Mouse (Mus musculus) MEL (cell line): ENCODE measurements around the gene Cdc42ep4. TPM values are rescaled to one million over a fixed set of nuclear protein-coding genes. Genes with fewer than 3 reads are reported as not detected.

Experiments used
- DNase-seq: peaks from one replicate; pipeline ENCODE4 v3.0.0; 2011; ENCODE audit warnings: low read depth, low spot score
- H3K27ac ChIP-seq: 2 replicates; pipeline ENCODE4 v1.5.1; 2012; ENCODE audit warnings: low read depth, mild to moderate bottlenecking, control low read depth, low read length, moderate library complexity; ENCODE audit not compliant: control insufficient read depth
- H3K27me3 ChIP-seq, 2 experiments: fragments of 150-350 bp in 1 of 2; sonication (generic) in 1 of 2; 2 replicates each; pipeline ENCODE4 v1.6.1; 2012; ENCODE audit warnings: low read length in 2 of 2, mild to moderate bottlenecking in 2 of 2, improper control_type of control experiment in 1 of 2, moderate library complexity in 1 of 2; ENCODE audit not compliant: insufficient read depth in 2 of 2, control insufficient read depth in 1 of 2
- H3K36me3 ChIP-seq, 2 experiments: 2 replicates each; pipeline ENCODE4 v1.6.1; 2012 to 2014; ENCODE audit warnings: low read length in 2 of 2, improper control_type of control experiment in 1 of 2, inconsistent platforms in 1 of 2, mild to moderate bottlenecking in 1 of 2; ENCODE audit not compliant: insufficient read depth in 2 of 2, control insufficient read depth in 1 of 2
- H3K4me1 ChIP-seq, 2 experiments: fragments of 150-350 bp in 1 of 2; sonication (generic) in 1 of 2; 2 replicates each; pipeline ENCODE4 v1.6.1; 2012; ENCODE audit warnings: low read length in 2 of 2, improper control_type of control experiment in 1 of 2, mild to moderate bottlenecking in 1 of 2; ENCODE audit not compliant: insufficient read depth in 2 of 2, control insufficient read depth in 1 of 2
- H3K4me3 ChIP-seq, 2 experiments: fragments of 150-350 bp in 1 of 2; sonication (generic) in 1 of 2; 2 replicates each; pipeline ENCODE4 v1.5.1; 2012; ENCODE audit warnings: low read depth in 2 of 2, low read length in 2 of 2, mild to moderate bottlenecking in 2 of 2, moderate library complexity in 2 of 2, control low read depth in 1 of 2, improper control_type of control experiment in 1 of 2; ENCODE audit not compliant: control insufficient read depth in 1 of 2, insufficient read depth in 1 of 2
- H3K79me2 ChIP-seq: 2 replicates; pipeline ENCODE4 v1.6.1; 2012; ENCODE audit warnings: mild to moderate bottlenecking, low read length, moderate library complexity; ENCODE audit not compliant: control insufficient read depth, poor library complexity, insufficient read depth
- H3K9ac ChIP-seq: 2 replicates; pipeline ENCODE4 v1.6.1; 2012; ENCODE audit warnings: low read depth, mild to moderate bottlenecking, control low read depth, low read length, moderate library complexity; ENCODE audit not compliant: control insufficient read depth, poor library complexity, severe bottlenecking
- H3K9me3 ChIP-seq: fragments of 150-350 bp; sonication (generic); replicated peaks from 2 replicates; pipeline ENCODE4 v1.6.1; 2012; ENCODE audit warnings: mild to moderate bottlenecking, low read length, improper control_type of control experiment, moderate library complexity; ENCODE audit not compliant: insufficient read depth
- BHLHE40 ChIP-seq: IDR thresholded peaks from 2 replicates; pipeline ENCODE4 v1.6.1; 2012; ENCODE audit warnings: low read depth, mild to moderate bottlenecking, inconsistent platforms, low read length, improper control_type of control experiment, borderline replicate concordance
- CHD2 ChIP-seq: IDR thresholded peaks from 2 replicates; pipeline ENCODE4 v1.6.1; 2011; ENCODE audit warnings: low read length, improper control_type of control experiment
- E2F4 ChIP-seq: IDR thresholded peaks from 2 replicates; pipeline ENCODE4 v1.6.1; 2011; ENCODE audit warnings: low read depth, low read length, improper control_type of control experiment, borderline replicate concordance
- ELF1 ChIP-seq: IDR thresholded peaks from 2 replicates; pipeline ENCODE4 v1.6.1; 2014; ENCODE audit warnings: low read depth, mild to moderate bottlenecking, inconsistent platforms, low read length, improper control_type of control experiment, moderate library complexity
- EP300 ChIP-seq, 2 experiments: IDR thresholded peaks; 2 replicates each; pipeline ENCODE4 v1.6.1; 2011; ENCODE audit warnings: improper control_type of control experiment in 2 of 2, low read length in 2 of 2, low read depth in 1 of 2, mild to moderate bottlenecking in 1 of 2
- ETS1 ChIP-seq: IDR thresholded peaks from 2 replicates; pipeline ENCODE4 v1.6.1; 2012; ENCODE audit warnings: low read depth, mild to moderate bottlenecking, inconsistent platforms, low read length, improper control_type of control experiment, moderate library complexity
- GATA1 ChIP-seq: IDR thresholded peaks from 2 replicates; pipeline ENCODE4 v1.6.1; 2011; ENCODE audit warnings: low read depth, low read length, improper control_type of control experiment
- HCFC1 ChIP-seq: IDR thresholded peaks from 2 replicates; pipeline ENCODE4 v1.6.1; 2012; ENCODE audit warnings: low read depth, mild to moderate bottlenecking, inconsistent platforms, low read length, improper control_type of control experiment, moderate library complexity
- JUND ChIP-seq: IDR thresholded peaks from 2 replicates; pipeline ENCODE4 v1.6.1; 2011; ENCODE audit warnings: low read depth, mild to moderate bottlenecking, improper control_type of control experiment, low read length
- MAFK ChIP-seq: IDR thresholded peaks from 2 replicates; pipeline ENCODE4 v1.6.1; 2011; ENCODE audit warnings: low read depth, mild to moderate bottlenecking, low read length, improper control_type of control experiment, borderline replicate concordance
- MAX ChIP-seq: IDR thresholded peaks from 2 replicates; pipeline ENCODE4 v1.6.1; 2011; ENCODE audit warnings: low read length, improper control_type of control experiment
- MAZ ChIP-seq: IDR thresholded peaks from 2 replicates; pipeline ENCODE4 v1.6.1; 2012; ENCODE audit warnings: low read depth, mild to moderate bottlenecking, inconsistent platforms, low read length, improper control_type of control experiment
- MXI1 ChIP-seq: IDR thresholded peaks from 2 replicates; pipeline ENCODE4 v1.6.1; 2011; ENCODE audit warnings: mild to moderate bottlenecking, low read depth, low read length, improper control_type of control experiment
- MYB ChIP-seq: IDR thresholded peaks from 2 replicates; pipeline ENCODE4 v1.6.1; 2011; ENCODE audit warnings: mild to moderate bottlenecking, low read depth, low read length, improper control_type of control experiment
- MYC ChIP-seq: IDR thresholded peaks from 2 replicates; pipeline ENCODE4 v1.6.1; 2011; ENCODE audit warnings: low read depth, mild to moderate bottlenecking, low read length, improper control_type of control experiment, moderate library complexity
- NELFE ChIP-seq: IDR thresholded peaks from 2 replicates; pipeline ENCODE4 v1.6.1; 2011; ENCODE audit warnings: low read depth, low read length, improper control_type of control experiment
- NRF1 ChIP-seq: IDR thresholded peaks from 2 replicates; pipeline ENCODE4 v1.6.1; 2014; ENCODE audit warnings: low read depth, mild to moderate bottlenecking, inconsistent platforms, low read length, improper control_type of control experiment, moderate library complexity; ENCODE audit not compliant: poor library complexity, insufficient read depth, severe bottlenecking
- POLR2A ChIP-seq, 2 experiments: IDR thresholded peaks; 2 replicates each; pipeline ENCODE4 v1.6.1; 2011 to 2012; ENCODE audit warnings: low read length in 2 of 2, mild to moderate bottlenecking in 2 of 2, control low read depth in 1 of 2, improper control_type of control experiment in 1 of 2, low read depth in 1 of 2, moderate library complexity in 1 of 2; ENCODE audit not compliant: control insufficient read depth in 1 of 2, insufficient read depth in 1 of 2, poor library complexity in 1 of 2
- POLR2AphosphoS2 ChIP-seq: IDR thresholded peaks from 2 replicates; pipeline ENCODE4 v1.6.1; 2011; ENCODE audit warnings: low read length, improper control_type of control experiment
- RCOR1 ChIP-seq: IDR thresholded peaks from 2 replicates; pipeline ENCODE4 v1.6.1; 2012; ENCODE audit warnings: low read depth, mild to moderate bottlenecking, inconsistent platforms, low read length, improper control_type of control experiment
- SIN3A ChIP-seq: IDR thresholded peaks from 2 replicates; pipeline ENCODE4 v1.6.1; 2012; ENCODE audit warnings: low read length, improper control_type of control experiment, inconsistent platforms
- SMC3 ChIP-seq: IDR thresholded peaks from 2 replicates; pipeline ENCODE4 v1.6.1; 2011; ENCODE audit warnings: low read depth, low read length, improper control_type of control experiment
- TAL1 ChIP-seq: IDR thresholded peaks from 2 replicates; pipeline ENCODE4 v1.6.1; 2012; ENCODE audit warnings: mild to moderate bottlenecking, inconsistent platforms, low read length, moderate library complexity, mixed read lengths
- TBP ChIP-seq: IDR thresholded peaks from 2 replicates; pipeline ENCODE4 v1.8.0; 2011; ENCODE audit warnings: low read depth, low read length, improper control_type of control experiment
- TCF12 ChIP-seq: IDR thresholded peaks from 2 replicates; pipeline ENCODE4 v1.6.1; 2014; ENCODE audit warnings: low read depth, mild to moderate bottlenecking, inconsistent platforms, low read length, improper control_type of control experiment, moderate library complexity
- UBTF ChIP-seq: IDR thresholded peaks from 2 replicates; pipeline ENCODE4 v1.6.1; 2012; ENCODE audit warnings: low read depth, mild to moderate bottlenecking, inconsistent platforms, low read length, improper control_type of control experiment, moderate library complexity, borderline replicate concordance; ENCODE audit not compliant: insufficient read depth
- USF1 ChIP-seq: IDR thresholded peaks from 2 replicates; pipeline ENCODE4 v1.6.1; 2014; ENCODE audit warnings: low read depth, mild to moderate bottlenecking, inconsistent platforms, low read length, improper control_type of control experiment, moderate library complexity
- USF2 ChIP-seq, 2 experiments: IDR thresholded peaks; 2 replicates each; pipeline ENCODE4 v1.6.1; 2011 to 2012; ENCODE audit warnings: improper control_type of control experiment in 2 of 2, low read length in 2 of 2, borderline replicate concordance in 1 of 2, inconsistent platforms in 1 of 2, low read depth in 1 of 2, mild to moderate bottlenecking in 1 of 2; ENCODE audit not compliant: insufficient read depth in 1 of 2
- polyA plus RNA-seq, 2 experiments: library from polyadenylated mRNA; stranded (reverse) in 1 of 2; unstranded in 1 of 2; fragments of >175 nt in 1 of 2; fragments of >200 nt in 1 of 2; gene quantifications; 2 replicates each; pipeline versions ENCODE4 v1.2.1 to v1.2.4; 2012; ENCODE audit warnings: low replicate concordance in 2 of 2, low read depth in 1 of 2; ENCODE audit not compliant: insufficient read length in 2 of 2, insufficient read depth in 1 of 2, missing spikeins in 1 of 2
- total RNA-seq: library from RNA; depleted of rRNA; stranded (reverse); fragments of 300-350 nt; gene quantifications from 2 replicates; pipeline ENCODE4 v1.2.3, GENCODE M21; 2012

The Cdc42ep4 gene
- total and polyA plus RNA-seq, 3 experiments, result 27.7 to 39.0 TPM; not detected in 1

GRCm38 (mm10) chr11:113749749-113750351 lies 1.8 kb downstream of the Cdc42ep4 start:
- H3K27me3 ChIP-seq, result no peaks in the 10 kb centered on the region
- H3K79me2 ChIP-seq, result peaks cover 54% of the 10 kb centered on the region
- H3K9me3 ChIP-seq, result no peaks in the 10 kb centered on the region
- H3K36me3 ChIP-seq, result peaks cover 2 to 16% of the 10 kb centered on the region in 2 experiments; a peak in 3 of 4 replicates
- peak overlapping the region; percentile 69 for H3K27ac ChIP-seq
- peaks cover 6 to 15% of the 10 kb centered on the region in 2 experiments; a peak in 3 of 4 replicates for H3K4me1 ChIP-seq
- peak overlapping the region; percentile 71 to 83 for H3K4me3 ChIP-seq
- no peak for TF ChIP-seq UBTF
- TF ChIP-seq USF2 (IDR thresholded peaks at IDR 0.05; ENCODE audit: borderline replicate concordance in 1 of 2, insufficient read depth in 1 of 2, low read depth in 1 of 2, low read length in 2 of 2), result no peak
- peak; percentile 32; the same call in 1 of the 2 replicates for TF ChIP-seq POLR2AphosphoS2
- TF ChIP-seq USF1, result peak; percentile 59
- TF ChIP-seq HCFC1, result peak; percentile 51; the same call in 1 of the 2 replicates
- peak; percentile 89 for TF ChIP-seq TCF12
- peak; percentile 97 for TF ChIP-seq SIN3A
- TF ChIP-seq ELF1, result peak; percentile 51; the same call in 1 of the 2 replicates
- peak; percentile 79 for TF ChIP-seq TAL1
- no peak for TF ChIP-seq JUND
- peak; percentile 36; the same call in 1 of the 2 replicates for TF ChIP-seq NELFE
- no peak; the same call in 1 of the 2 replicates for TF ChIP-seq MAFK
- peak; percentile 99 for TF ChIP-seq ETS1
- TF ChIP-seq MAX, result peak; percentile 96
- TF ChIP-seq E2F4, result no peak
- TF ChIP-seq MAZ, result peak; percentile 71; the same call in 1 of the 2 replicates
- peak; percentile 27; the same call in 1 of the 2 replicates for TF ChIP-seq NRF1
- TF ChIP-seq EP300 (IDR thresholded peaks at IDR 0.05; ENCODE audit: low read depth in 1 of 2, low read length in 2 of 2), result peak; percentile 89 to 93
- TF ChIP-seq POLR2A (IDR thresholded peaks at IDR 0.05; ENCODE audit: control insufficient read depth in 1 of 2, insufficient read depth in 1 of 2, low read depth in 1 of 2, low read length in 2 of 2, poor library complexity in 1 of 2), result peak in 1 of 2 experiments; percentile 46; a peak in 1 of 4 replicates
- peak; percentile 63; the same call in 1 of the 2 replicates for TF ChIP-seq BHLHE40
- peak; percentile 73; the same call in 1 of the 2 replicates for TF ChIP-seq RCOR1
- TF ChIP-seq MXI1, result peak; percentile 98
- no peak for TF ChIP-seq CHD2
- peak; percentile 96 for TF ChIP-seq MYC
- peak; percentile 48; the same call in 1 of the 2 replicates for TF ChIP-seq MYB
- TF ChIP-seq SMC3, result no peak
- TF ChIP-seq GATA1, result peak; percentile 94
- TF ChIP-seq TBP, result peak; percentile 46; the same call in 1 of the 2 replicates
- TF ChIP-seq, all 39 proteins: peak for 21
- H3K9ac ChIP-seq, result peak overlapping the region; percentile 80
- DNase-seq, result peak; percentile 85
